Mouse (Mus musculus): ENCODE data around the gene Tnp2. TPM values are rescaled to one million over a fixed set of nuclear protein-coding genes. Genes with fewer than 3 reads are reported as not detected.

Gene Tnp2
- polyA plus RNA-seq, 2 experiments = not detected

GRCm38 (mm10) chr16:10786288-10786687 is 2.2 kb downstream of the Tnp2 start:
- ATAC-seq (ENCODE audit: insufficient read depth) (peak; percentile 26; the same call in 1 of the 2 replicates), DNase-seq (ENCODE audit: low read depth in 3 of 3, low spot score in 3 of 3) (peak; percentile 70 to 71 (median 71))
- H3K27ac ChIP-seq = no peak overlapping the region
- peak overlapping the region; percentile 81 to 91 for H3K4me3 ChIP-seq (ENCODE audit: insufficient read depth in 1 of 2, low read depth in 2 of 2, low read length in 2 of 2)
- H3K36me3 ChIP-seq (replicated peaks; ENCODE audit: control insufficient read depth, insufficient read depth, low read depth) = no peaks in the 10 kb centered on the region
- 0 out of 4 replicates have a peak, but pooled peaks cover 0 to 2% of the 10 kb centered on the region in 2 experiments for H3K4me1 ChIP-seq (replicated peaks; ENCODE audit: control insufficient read depth in 2 of 2, insufficient read depth in 2 of 2, low read length in 1 of 2)
- 2% methylated on average over 9 of the region's 9 CpGs for WGBS (ENCODE audit: insufficient replicate concordance)
- H3K9me3 ChIP-seq (ENCODE audit: control insufficient read depth, low read length) = no peaks in the 10 kb centered on the region
- peak overlapping the region; percentile 93 for H3K4me2 ChIP-seq (ENCODE audit: low read depth)
- H3K9ac ChIP-seq (replicated peaks) = peak overlapping the region; percentile 74
- H3K27me3 ChIP-seq (ENCODE audit: control insufficient read depth, insufficient read depth, low read length) = peaks cover 26% of the 10 kb centered on the region
- TF ChIP-seq EP300 (IDR thresholded peaks at IDR 0.05; ENCODE audit: low read depth) = no peak
- TF ChIP-seq CTCF (IDR thresholded peaks at IDR 0.05; ENCODE audit: low read depth) = peak; percentile 91

DNA sequence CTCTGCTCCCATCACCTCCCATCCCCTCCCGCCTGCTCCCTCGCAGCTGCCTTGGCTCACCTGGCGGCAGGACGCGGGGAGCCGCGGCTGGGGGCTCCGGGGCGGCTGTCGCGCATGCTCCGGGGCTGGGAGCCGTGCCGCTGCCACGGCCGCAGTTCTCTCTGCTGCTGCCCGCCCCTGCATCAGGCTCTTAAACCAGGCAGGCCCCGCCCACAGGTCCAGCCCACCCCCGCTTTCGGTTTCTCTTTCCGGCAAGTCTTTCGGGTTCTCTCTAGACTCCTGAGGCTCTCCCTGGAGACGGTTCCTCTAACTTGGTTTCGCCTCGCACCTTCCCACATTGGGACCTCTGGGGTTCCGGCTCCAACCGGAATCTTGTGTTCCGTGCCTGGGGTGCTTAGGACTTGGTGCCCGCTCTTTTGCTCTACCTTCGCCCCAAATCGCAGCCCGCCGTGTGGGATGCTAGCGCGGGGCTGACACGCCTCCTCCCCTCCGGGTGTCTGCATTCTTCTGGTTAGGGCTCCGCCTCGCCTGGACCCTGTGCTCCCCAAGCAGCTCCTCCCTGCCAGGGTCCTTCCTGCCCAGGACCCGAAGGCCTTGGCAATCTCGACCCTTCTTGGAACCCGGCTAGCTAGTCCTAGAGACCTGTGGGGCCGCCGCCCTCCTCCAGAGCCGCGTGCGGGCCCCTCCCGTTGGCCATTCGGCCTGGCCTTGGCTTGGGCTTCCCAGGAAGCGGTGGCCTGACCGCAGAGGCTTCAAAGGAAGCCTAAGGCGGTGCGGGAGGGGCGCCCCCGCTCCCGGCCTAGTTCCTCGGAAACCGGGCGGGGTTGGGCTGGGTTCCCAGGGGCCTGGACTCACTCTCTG is 2.9 kb downstream of the Tnp2 start, which contains the start of gene Socs1:
Gene Socs1 (minus strand): TSS at position 166 of the 861 bp plus-strand sequence.
- DNase-seq (ENCODE audit: low read depth in 3 of 3, low spot score in 3 of 3) = peak; percentile 57 to 72 (median 65)
- H3K27ac ChIP-seq = peak within 1 kb of the TSS; percentile 48
- peak; percentile 79 for ATAC-seq (ENCODE audit: insufficient read depth)
- peak within 1 kb of the TSS; percentile 81 to 91 for H3K4me3 ChIP-seq (ENCODE audit: insufficient read depth in 1 of 2, low read depth in 2 of 2, low read length in 2 of 2)
- H3K4me1 ChIP-seq (replicated peaks; ENCODE audit: control insufficient read depth in 2 of 2, insufficient read depth in 2 of 2, low read length in 1 of 2) = 0 out of 4 replicates have a peak, but pooled peaks cover 0 to 2% of the 10 kb centered on the region in 2 experiments
- WGBS (ENCODE audit: insufficient replicate concordance) = under 1% methylated on average over 53 of the region's 59 CpGs
- H3K9me3 ChIP-seq (ENCODE audit: control insufficient read depth, low read length) = no peaks in the 10 kb centered on the region
- peak within 1 kb of the TSS; percentile 93 for H3K4me2 ChIP-seq (ENCODE audit: low read depth)
- H3K27me3 ChIP-seq (ENCODE audit: control insufficient read depth, insufficient read depth, low read length) = peaks cover 26% of the 10 kb centered on the region
- H3K9ac ChIP-seq (replicated peaks) = peak within 1 kb of the TSS; percentile 74
- TF ChIP-seq CTCF (IDR thresholded peaks at IDR 0.05; ENCODE audit: low read depth) (no peak), EP300 (IDR thresholded peaks at IDR 0.05; ENCODE audit: low read depth) (no peak)
- H3K36me3 ChIP-seq (replicated peaks; ENCODE audit: control insufficient read depth, insufficient read depth, low read depth) = no peaks in the 10 kb centered on the region

DNA sequence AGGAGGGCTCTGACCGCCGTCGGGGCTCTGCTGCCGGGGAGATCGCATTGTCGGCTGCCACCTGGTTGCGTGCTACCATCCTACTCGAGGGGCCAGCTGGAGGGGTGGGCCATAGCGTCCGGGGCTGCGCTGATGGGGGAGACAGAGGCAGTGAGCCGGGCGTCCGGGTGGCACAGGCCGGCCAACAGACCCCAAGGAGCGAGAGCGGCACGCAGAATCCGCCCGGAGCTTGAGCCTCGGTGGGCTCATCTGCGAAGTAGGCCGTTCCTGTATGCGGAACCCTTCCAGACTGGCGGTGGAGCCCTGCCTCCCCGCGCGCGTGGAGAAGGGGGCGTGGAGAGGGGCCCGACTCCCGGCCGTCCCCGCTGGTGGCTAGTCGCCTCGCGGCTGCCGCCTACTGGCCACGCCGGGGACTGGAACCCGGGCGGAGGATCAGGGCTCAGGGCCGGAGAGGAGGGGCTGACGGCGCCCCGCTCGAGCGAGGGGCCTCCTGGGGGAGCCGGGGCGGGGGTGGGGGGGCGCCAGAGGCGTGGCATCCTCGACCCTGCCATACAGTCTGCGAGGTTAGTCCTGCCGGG is 3.6 kb downstream of the Tnp2 start:
- Histone ChIP-seq H3K4me1 (replicated peaks; ENCODE audit: control insufficient read depth in 2 of 2, insufficient read depth in 2 of 2, low read length in 1 of 2) (0 out of 4 replicates have a peak, but pooled peaks cover 0 to 2% of the 10 kb centered on the region in 2 experiments), H3K4me2 (ENCODE audit: low read depth) (peak overlapping the region; percentile 93), H3K4me3 (ENCODE audit: insufficient read depth in 1 of 2, low read depth in 2 of 2, low read length in 2 of 2) (peak overlapping the region; percentile 81 to 91), H3K27ac (no peak overlapping the region), H3K27me3 (ENCODE audit: control insufficient read depth, insufficient read depth, low read length) (peaks cover 26% of the 10 kb centered on the region), H3K9ac (replicated peaks) (peak overlapping the region; percentile 74), H3K36me3 (replicated peaks; ENCODE audit: control insufficient read depth, insufficient read depth, low read depth) (no peaks in the 10 kb centered on the region), H3K9me3 (ENCODE audit: control insufficient read depth, low read length) (no peaks in the 10 kb centered on the region)
- no peak for TF ChIP-seq EP300 (IDR thresholded peaks at IDR 0.05; ENCODE audit: low read depth)
- peak; percentile 83 for TF ChIP-seq CTCF (IDR thresholded peaks at IDR 0.05; ENCODE audit: low read depth)
- 1% methylated on average over 43 of the region's 55 CpGs for WGBS (ENCODE audit: insufficient replicate concordance)
- DNase-seq (ENCODE audit: low read depth in 3 of 3, low spot score in 3 of 3) (peak; percentile 40 to 68 (median 41)), ATAC-seq (ENCODE audit: insufficient read depth) (peak; percentile 71)

DNA sequence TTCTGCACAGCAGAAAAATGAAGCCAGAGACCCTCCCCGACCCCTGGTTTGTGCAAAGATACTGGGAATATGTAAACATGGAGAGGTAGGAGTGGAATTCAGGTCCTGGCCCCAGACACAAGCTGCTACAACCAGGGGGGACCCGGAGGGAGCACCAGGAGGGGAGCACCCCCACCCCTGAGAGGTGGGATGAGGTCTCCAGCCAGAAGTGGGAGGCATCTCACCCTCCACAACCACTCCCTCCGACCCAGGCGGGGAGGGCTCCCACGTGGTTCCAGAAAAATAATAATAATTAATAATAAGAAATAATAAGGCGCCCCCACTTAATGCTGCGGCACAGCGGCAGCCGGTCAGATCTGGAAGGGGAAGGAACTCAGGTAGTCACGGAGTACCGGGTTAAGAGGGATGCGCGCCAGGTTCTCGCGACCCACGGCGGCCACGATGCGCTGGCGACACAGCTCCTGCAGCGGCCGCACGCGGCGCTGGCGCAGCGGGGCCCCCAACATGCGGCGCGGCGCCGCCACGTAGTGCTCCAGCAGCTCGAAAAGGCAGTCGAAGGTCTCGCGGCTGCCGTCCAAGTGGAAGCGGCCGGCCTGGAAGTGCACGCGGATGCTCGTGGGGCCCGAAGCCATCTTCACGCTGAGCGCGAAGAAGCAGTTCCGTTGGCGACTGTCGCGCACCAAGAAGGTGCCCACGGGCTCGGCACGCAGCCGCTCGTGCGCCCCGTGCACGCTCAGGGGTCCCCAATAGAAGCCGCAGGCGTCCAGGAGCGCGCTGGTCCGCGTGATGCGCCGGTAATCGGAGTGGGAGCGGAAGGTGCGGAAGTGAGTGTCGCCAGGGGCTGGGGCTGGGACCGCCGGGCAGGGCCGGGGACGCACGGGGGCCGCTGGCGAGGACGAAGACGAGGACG is 4.3 kb downstream of the Tnp2 start:
- Histone ChIP-seq H3K9me3 (ENCODE audit: control insufficient read depth, low read length) (no peaks in the 10 kb centered on the region), H3K4me2 (ENCODE audit: low read depth) (peak overlapping the region; percentile 93), H3K9ac (replicated peaks) (no peak overlapping the region), H3K4me1 (replicated peaks; ENCODE audit: control insufficient read depth in 2 of 2, insufficient read depth in 2 of 2, low read length in 1 of 2) (0 out of 4 replicates have a peak, but pooled peaks cover 0 to 2% of the 10 kb centered on the region in 2 experiments), H3K4me3 (ENCODE audit: insufficient read depth in 1 of 2, low read depth in 2 of 2, low read length in 2 of 2) (peak overlapping the region; percentile 42 to 81), H3K36me3 (replicated peaks; ENCODE audit: control insufficient read depth, insufficient read depth, low read depth) (no peaks in the 10 kb centered on the region), H3K27me3 (ENCODE audit: control insufficient read depth, insufficient read depth, low read length) (peaks cover 26% of the 10 kb centered on the region), H3K27ac (no peak overlapping the region)
- ATAC-seq (ENCODE audit: insufficient read depth) = no peak
- WGBS (ENCODE audit: insufficient replicate concordance) = 3% methylated on average over 80 of the region's 81 CpGs
- no peak for DNase-seq (ENCODE audit: low read depth in 3 of 3, low spot score in 3 of 3)
- TF ChIP-seq CTCF (IDR thresholded peaks at IDR 0.05; ENCODE audit: low read depth) (no peak), EP300 (IDR thresholded peaks at IDR 0.05; ENCODE audit: low read depth) (no peak)

Data from liver, embryonic 14.5 days (tissue).